Mouse (Mus musculus) layer of hippocampus, adult 9-11 months (tissue): ENCODE results near the gene Dcaf7.
A peak's percentile ranks its signal among the peaks of the same experiment; 100 is the strongest.
"Not testable (repeated sequence)": the region's sequence is repeated elsewhere in the genome, so short reads cannot be mapped to it uniquely, and the experiment has no call there.

ENCODE experiments used
- DNase-seq: peaks from one replicate; pipeline ENCODE4 v3.0.0; 2022

Dcaf7 gene

DNA sequence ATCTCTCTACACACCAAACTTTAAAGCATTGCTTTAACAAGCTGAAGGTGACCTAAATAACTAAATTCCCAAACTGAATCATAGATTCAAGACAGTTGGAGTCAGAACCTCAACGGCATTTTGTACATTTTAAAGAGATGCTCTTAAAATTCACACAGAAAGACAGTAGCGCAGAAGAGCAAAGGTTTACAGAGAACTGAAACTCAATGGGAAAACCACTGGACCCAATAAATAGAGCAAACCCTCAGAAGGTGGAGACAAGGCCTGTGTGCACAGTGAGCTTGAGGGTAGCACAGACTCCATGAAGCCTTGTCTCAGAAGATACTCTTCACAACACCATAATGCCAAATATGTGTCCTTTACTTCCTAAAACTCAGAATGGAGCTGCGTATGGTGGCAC, 9.1 kb downstream of the Dcaf7 start:
- DNase-seq, result no peak

DNA sequence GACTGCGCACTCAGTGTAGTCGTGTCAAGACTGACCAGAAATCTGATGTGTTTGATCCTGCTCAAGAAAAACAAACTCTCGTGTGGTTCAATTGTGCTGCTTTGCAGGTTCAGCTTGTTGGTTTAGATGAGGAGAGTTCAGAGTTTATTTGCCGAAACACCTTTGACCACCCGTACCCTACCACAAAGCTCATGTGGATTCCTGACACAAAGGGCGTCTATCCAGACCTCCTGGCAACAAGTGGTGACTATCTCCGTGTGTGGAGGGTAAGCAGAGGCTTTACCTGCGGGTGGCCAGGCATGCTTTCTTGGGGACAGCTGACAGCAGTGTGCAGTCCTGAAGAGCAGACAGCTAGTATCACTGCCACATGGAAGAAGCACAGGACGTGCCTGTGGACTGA, 9.9 kb downstream of the Dcaf7 start:
- DNase-seq, result no peak

- DNase-seq, result no peak
Measured at GRCm38 (mm10) chr11:106053921-106054320, 17.2 kb downstream of the Dcaf7 start.

DNA sequence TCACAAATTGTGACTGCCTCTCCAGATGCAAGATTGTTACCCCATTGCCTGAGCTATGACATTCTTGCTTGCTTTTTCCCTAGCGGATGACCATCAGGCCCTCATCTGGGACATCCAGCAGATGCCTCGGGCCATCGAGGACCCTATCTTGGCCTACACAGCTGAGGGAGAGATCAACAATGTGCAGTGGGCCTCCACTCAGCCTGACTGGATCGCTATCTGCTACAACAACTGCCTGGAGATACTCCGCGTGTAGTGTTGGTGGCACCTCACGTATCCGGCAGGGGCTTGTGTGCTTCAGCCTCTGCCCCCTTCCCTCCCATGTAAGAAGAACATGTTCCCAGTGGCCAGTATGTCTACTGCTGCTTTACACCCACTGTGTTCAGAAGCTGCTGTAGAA, 17.9 kb downstream of the Dcaf7 start:
- no peak for DNase-seq

DNA sequence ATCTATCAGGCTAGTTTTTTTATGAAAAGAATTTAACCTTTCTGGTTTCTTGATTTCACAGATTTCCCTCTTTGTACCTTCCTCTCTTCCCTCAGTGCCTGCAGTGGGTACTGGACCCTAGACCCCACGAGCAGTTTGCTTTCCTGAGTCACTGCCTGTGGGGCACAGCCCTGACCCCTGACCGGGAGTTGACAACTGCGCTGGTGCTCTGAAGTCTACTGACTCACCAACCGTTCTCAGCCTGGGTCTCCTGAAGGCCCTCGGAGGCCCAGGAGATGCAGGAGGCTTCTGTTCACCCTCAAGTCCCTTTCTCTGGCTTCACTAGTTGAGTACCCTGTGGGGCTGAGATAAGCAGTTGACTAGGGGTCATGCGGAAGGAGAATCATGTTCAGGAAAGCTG, 18.7 kb downstream of the Dcaf7 start:
- no peak for DNase-seq

DNA sequence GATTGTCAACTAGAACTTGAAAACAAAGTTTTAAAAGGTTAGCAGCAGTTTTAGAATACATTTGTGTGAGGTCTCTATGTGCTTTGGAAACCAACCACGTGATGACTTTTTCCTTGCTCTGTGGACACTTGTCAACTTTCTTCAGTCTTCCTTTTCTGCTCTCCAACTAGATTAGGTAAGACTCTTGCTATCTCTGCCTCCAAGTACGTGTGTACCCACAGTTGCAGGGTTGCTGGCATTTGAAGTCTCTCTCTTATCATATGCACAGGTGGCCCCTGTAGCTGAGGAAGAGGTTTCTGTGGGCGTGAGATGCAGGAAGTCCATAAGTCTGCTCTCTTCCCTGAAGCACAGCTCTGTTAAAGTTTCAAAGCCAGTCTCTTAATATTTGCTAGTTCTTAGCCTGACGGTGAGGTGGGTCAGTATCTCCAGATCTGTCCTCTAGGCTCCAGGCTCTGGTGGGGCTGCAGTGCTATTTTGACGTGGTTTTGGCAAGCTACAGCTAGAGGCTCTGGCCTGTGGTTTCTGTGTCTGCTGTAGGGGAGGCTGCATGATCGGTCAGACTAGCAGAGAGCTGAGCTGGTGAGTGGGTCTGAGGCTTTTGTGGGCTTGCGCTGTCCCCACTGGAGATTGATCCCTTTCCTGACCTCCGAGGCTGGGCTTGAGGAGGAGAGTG, 20.3 kb downstream of the Dcaf7 start:
- DNase-seq, result no peak

- DNase-seq, result no peak
Measured at GRCm38 (mm10) chr11:106058020-106058419, 21.3 kb downstream of the Dcaf7 start.

GRCm38 (mm10) chr11:106060549-106060948, 23.9 kb downstream of the Dcaf7 start:
- no peak for DNase-seq

GRCm38 (mm10) chr11:106061311-106061710, 24.6 kb downstream of the Dcaf7 start:
- no peak for DNase-seq

DNA sequence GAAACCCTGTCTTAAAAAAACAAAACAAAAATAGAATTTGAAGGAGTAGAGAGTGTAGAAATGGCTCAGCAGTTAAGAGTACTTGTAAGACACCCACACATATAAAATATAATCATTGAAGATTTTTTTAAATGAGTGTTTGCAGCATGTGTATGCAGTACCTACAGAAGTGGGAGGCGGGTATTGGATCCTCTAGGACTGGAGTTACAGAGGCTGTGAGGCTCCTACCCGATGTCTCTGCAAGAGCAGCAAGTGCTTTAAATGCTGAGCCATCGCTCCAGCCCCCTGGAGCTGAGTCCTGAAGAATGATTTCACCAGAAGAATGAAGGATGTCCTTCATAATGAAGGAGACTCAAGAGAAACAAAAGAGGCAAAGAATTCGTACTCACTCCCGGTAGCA, 27.1 kb downstream of the Dcaf7 start:
- DNase-seq, result no peak

- DNase-seq, result no peak
Measured at GRCm38 (mm10) chr11:106065073-106065922, 28.6 kb downstream of the Dcaf7 start.

DNA sequence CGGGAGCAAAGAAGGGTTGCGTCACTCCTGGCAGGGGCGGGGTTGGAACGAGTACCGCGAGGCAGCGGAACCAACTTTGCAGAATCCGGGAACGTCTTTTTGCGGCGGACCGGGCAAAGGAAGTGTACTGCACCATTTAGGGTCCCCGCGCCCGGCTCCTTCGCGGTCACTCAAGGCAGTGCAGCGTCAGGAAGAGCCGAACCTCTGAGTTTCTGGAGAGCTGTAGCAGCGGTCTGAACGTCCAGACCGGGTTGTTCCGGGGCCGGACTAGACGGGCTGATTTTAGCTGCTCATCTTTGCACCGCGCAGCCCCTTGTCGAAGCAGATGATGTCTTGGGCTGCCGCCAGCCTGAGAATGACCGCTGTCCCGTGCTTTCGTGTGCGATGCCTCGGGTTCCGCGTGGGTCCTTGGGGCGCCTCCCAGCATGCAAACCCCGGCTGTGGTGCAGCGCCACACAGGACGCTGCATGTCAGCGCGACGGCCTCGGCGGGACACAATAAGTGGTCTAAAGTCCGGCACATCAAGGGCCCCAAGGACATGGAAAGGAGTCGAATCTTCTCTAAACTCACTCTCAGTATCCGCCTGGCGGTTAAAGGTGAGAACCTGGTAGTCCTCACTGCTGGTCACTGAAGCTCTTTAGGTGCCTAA, 29.4 kb downstream of the Dcaf7 start, which contains the start of gene Taco1:
Gene Taco1 (plus strand): TSS at position 139 of the 649 bp plus-strand sequence.
- peak; percentile 91 for DNase-seq

DNA sequence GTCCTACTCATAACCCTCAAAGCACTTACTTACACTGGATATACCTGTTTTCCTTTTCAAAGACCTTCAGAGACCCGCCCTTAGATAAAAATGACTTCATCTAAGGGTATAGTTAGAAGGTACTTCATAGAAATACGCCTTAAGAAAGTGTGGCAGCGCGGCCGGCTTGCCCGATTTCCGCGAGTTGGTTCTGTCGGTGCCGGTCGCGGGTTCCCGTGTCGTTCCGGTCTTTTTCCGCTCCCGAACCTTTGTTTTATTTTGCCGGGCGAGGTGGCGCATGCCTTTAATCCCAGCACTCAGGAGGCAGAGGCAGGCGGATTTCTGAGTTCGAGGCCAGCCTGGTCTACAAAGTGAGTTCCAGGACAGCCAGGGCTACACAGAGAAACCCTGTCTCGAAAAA, 29.9 kb downstream of the Dcaf7 start:
- not testable (repeated sequence) for DNase-seq

DNA sequence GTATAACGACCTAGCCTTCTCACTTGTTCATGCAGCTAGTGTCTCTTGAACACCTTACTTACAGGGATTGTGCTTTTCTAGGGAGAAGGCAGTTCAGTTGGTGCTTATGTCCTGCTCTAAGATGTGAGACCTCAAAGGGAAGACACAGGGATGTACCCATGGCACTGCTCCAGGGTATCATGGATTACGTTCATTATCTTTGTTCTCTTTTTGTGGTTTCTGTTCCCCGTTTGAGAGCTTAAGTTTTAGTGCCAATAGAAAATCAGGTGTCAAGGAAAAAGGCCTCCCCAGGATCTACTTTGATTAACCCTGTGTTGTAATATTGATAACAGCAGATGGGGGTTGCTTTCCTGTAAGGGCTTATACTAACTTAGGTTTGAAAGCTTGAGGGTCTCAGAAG, 37.1 kb downstream of the Dcaf7 start:
- DNase-seq, result no peak

DNA sequence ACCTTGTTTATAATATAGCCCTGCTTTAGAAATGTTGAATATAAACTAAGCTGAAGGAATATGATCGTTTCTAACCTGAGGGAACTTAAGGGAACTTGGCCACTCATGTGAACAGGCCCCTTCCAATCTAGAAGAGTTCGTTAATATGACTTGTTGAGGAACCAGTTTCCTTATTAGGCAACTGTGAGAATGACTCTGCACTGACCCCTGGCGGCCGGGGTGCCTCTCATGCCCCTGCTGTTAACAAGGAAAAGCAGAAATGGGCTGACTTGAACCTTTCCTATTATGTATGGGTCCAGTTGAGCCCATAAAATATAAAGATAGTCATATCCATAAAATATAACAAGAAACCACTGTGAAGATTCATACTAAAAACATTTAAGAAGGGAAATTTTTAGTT, 39.6 kb downstream of the Dcaf7 start:
- DNase-seq, result no peak

GRCm38 (mm10) chr11:106083708-106084701, 47.3 kb downstream of the Dcaf7 start, which contains the start of gene Map3k3:
Gene Map3k3, plus strand, starts transcription at chr11:106084613.
- peak; percentile 100 for DNase-seq

- peak; percentile 65 for DNase-seq
Measured at GRCm38 (mm10) chr11:106084911-106085561, 48.4 kb downstream of the Dcaf7 start.

GRCm38 (mm10) chr11:106098223-106098622, 61.6 kb downstream of the Dcaf7 start:
- DNase-seq, result no peak

GRCm38 (mm10) chr11:106102866-106103265, 66.2 kb downstream of the Dcaf7 start:
- DNase-seq, result no peak

DNA sequence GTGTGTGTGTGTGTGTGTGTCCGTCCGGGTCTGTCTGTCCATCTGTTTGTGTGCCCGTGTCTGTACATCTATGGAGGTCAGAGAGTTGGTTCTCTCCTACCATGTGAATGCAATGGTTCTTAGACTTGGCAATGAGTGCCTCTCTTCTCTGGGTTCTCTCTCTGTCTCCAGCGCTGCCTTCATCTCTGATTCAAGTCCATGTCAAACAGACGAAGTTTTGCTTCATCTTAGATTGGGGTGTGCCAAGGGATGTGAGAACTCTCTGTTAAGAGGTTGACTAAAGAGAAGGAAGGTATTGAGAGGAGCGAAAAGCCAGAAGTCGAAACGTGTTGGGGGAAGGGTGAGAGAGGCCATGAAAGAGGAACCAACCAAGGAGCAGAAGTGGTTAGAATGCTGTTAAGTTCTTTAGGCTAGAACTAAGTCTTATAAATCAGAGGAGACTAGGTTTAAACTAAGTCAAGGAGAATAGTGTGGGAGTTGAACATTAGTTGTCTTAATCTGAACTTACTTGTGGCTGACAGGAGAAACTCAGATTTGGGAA, 69.4 kb downstream of the Dcaf7 start:
- peak; percentile 50 for DNase-seq
